Mouse (Mus musculus) ES-Bruce4 (cell line): ENCODE results near the gene Acod1.

Experiments used
- CTCF ChIP-seq: IDR thresholded peaks from one replicate; pipeline ENCODE4 v1.8.1; 2011; ENCODE audit warnings: low read depth, low read length
- EP300 ChIP-seq: IDR thresholded peaks from 2 replicates; pipeline ENCODE4 v1.6.1; 2011; ENCODE audit warnings: low read depth, low read length; ENCODE audit not compliant: insufficient read depth
- POLR2A ChIP-seq: IDR thresholded peaks from one replicate; pipeline ENCODE4 v1.8.1; 2011; ENCODE audit warnings: low read length; ENCODE audit not compliant: insufficient read depth

DNA sequence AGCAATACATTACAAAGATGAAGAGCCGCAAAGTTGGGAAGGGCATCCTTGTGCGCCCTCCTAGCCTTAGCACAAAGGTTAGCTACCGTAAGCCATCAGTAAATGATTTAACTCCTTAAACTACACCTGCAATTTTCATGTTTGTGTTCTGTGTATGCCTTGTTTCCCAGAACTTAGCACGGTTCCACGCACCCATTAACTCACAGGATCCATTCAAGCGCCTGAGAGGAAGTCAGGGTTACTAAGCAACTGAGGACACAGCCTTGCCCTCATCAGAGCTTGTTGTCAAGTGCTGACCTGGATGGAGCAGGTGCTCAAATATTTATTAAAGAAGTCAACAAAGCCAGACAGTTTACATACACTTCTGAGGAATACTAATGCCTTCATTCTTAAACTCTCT is 55.5 kb downstream of the Acod1 start:
- TF ChIP-seq EP300 (no peak), POLR2A (no peak), CTCF (no peak)
